Mouse (Mus musculus): ENCODE results near the gene Gm37240.

The Gm37240 gene

DNA sequence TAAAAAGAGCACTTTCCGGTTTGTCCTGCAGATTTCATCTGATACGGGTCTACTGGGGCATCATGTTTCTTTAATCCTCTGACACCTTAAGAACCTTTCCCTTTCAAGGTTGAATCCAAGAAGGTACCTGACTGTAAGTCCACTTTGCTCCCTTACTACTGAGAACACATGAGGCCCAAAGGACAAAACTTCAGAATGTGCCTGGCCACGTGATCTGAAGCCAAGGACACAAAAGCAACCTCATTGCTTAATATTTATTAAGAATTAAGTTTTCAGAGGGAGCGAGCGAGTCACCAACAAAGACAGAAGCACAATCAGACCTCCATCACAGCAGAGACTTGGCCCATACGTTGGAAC lies 1112.3 kb downstream of the Gm37240 start:
- no peak for ATAC-seq (ENCODE audit: low TSS enrichment)

DNA sequence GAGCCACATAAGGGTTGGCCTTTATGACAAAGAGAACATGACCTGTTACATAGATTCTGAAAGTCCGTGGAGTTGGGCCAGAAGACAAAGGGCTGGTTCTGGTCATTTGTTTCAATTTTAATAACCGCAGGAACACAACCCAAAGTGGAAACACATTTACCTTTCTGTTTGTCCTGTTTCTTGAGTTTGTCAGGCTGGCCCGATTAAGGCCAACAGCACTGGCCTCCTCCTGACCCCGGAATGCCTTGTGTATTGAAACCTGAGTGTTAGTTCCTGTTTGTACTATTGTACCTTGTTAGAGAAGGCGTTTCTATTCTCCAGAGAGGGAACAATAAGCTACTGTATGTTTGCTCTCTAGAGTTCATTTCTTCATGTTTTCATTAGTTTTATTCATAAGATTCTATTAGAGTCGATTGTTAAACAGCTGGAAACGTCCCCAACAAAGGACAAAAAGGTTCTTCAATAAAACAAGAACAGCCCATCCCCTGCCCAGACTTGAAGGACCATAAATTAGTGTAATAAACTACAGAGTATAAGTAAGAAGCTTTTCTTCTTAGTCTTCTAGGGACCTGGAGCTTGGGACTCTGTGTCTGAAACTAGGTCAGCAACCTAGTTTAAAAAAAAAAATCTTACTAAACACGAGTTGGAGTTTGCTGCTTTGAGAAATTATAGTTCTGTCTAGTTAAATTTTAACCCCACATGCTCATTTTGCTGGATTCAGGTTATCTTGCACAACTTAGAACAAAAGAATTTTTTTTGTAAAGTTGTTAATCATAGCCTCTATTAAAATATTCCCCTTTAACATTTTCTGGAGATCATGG lies 1112.9 kb downstream of the Gm37240 start:
- no peak for ATAC-seq (ENCODE audit: low TSS enrichment)

DNA sequence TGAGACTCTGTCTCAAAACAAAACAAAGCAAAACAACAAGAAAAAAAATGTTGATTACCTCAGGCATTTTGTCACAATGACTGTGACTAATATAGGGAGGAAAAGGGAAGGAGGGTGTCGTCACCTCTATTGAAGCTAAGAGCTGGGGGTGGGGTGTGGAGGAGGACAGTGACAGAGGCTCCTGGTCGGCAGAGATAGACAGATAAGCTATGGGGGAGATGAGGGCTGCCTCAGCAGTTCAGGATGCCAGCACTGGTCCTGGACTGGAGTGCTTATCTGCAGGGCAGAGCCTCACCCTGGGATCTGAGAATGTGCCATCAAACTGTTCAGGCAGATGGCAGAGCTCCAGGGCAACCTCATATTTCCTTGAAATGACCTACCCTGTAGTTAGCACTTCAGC lies 1115.3 kb downstream of the Gm37240 start:
- no peak for ATAC-seq (ENCODE audit: low TSS enrichment)

DNA sequence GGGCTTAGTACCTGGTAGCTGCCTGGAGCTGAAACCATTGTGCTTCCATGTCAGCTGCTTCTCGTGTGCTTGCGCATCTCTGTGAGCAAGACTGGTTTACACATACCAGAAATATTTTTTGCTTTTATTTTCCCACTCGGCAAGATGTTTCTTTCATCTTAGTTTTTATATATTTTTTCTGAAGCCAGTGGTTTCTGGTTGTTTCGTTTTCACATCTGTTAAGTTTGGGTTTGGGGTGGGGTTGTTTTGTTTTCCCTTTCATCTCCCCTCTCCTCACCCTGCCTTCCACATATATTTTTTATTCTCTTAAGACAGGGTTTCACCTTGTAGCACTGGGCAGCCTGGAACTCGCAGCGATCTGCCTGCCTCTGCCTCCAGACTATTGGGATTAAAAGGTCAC lies 1116.8 kb downstream of the Gm37240 start:
- no peak for ATAC-seq (ENCODE audit: low TSS enrichment)

DNA sequence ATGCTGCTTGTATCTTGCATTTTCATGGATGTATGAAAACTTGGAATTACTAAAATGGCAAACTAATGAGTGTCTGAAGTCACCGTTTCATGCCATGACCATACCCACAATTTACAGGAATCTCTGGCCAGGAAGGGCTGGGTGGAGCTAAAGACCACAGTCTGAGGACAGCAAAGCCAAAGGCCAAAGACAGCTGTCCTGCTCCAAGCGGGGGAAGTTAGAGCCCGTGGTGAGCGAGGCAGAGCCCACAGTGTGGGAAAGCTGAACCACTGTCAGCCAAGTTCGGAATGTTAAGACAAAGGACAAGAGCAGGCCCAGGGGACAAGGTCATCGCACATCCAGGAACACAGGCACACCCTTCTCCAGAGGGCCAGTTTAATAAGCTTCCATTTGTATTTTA lies 1117.9 kb downstream of the Gm37240 start:
- no peak for ATAC-seq (ENCODE audit: low TSS enrichment)

DNA sequence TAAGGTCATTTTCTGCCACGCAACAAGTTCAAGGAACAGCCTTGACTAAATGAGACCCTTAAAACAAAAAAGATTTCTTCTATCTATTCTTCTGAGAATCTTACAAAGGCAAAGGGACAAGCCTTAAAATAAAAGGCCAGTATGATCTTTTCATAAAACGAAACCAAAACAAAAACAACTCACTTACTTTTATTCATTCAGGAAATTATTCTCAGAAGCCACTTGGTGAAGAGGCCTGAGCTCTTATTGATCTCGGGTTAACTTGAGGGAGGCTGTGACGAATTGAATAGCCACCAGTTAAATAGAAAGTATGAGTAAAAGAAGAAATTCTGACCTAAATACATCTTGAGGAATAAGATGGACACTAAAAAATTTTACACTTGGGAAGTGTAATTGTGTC lies 1118.4 kb downstream of the Gm37240 start:
- no peak for ATAC-seq (ENCODE audit: low TSS enrichment)

DNA sequence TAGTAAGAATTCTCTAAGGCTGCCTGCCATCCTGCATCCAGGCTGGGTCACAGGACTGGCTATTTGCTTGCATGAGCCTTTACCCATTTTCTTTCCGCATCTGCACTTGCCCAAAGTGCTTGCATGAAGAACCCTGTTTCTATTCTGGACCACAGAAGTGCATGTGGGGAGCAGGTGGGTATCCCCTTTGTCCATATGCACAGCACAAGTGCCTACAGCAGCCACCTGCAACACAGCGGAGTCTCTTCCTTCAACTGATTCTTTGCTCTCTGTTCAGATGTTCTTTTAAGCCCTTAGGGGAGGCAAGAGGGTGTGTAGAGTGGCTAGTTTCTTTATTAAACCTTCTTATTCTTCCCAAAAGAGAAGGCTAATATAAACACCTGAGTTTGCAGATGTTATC lies 1133.5 kb downstream of the Gm37240 start:
- no peak for ATAC-seq (ENCODE audit: low TSS enrichment)

DNA sequence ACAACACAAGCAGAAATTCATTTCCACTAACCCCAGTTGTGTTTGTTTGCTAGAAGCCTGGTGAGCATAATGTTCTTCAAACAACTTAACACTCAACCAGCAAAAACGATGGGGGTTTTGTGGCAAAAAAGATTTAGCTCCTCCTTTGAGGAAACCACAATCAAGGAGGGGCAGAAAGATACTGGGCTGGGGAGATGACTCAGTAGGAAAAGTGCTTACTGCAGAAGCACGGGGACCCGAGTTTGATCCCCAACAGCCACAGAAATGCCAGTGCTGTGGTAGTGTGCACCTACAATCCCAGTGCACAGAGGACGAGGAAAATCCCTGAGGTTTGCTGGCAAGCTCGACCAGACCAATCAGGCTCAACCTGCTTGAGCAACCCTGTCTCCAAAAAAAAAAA lies 1138.1 kb downstream of the Gm37240 start:
- no peak for ATAC-seq (ENCODE audit: low TSS enrichment)

DNA sequence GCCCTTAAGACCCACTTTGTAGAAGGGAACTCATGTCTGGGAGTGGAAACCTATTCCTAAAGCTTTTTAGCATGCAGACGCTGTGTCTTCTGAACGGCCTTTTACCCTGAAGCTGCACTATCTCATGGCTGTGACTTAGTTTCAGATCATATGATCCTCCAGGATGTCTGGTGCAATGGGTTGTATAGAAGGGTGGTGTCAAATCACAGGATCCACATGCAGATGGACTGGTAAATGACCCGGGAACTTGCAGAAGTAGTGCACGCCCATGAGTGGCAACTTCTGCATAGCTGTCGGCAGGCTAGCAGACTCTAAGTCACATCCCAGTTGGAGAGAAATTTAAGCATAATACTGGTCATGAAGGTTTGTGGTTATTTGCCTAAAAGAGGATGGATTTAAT lies 1139.2 kb downstream of the Gm37240 start:
- ATAC-seq (ENCODE audit: low TSS enrichment), result no peak

DNA sequence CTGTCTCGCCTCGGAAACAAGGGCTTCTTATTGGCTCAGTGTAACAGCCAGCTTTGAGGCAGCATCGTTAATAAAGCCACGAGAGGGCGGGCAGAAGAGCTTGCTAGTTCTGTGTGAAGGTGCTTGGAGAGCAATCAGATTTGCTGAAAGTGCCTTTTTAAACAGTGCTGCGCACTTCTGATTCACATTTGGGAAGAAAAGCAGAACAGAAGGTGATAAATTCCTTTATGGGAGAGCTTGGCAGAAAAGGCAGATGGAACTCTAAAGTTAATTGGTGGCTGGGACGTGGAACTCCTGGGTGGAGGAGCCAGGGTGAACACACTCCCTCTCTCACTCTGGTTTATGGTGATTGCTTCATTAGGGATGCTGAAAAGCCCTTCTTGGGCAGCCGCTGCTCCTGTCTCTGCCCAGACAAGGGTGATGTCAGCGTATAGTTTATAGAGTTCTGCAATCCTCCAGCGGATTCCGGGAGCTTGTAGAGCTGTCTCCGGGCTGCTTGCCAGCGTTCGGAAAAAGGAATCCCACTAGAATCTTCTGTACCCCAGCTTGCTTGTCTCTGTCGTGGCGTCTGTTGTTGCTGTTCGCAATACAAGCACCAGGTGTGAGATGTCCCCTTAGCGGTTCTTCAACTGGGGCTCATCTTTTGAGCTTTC lies 1141.7 kb downstream of the Gm37240 start:
- ATAC-seq (ENCODE audit: low TSS enrichment), result peak; percentile 97

DNA sequence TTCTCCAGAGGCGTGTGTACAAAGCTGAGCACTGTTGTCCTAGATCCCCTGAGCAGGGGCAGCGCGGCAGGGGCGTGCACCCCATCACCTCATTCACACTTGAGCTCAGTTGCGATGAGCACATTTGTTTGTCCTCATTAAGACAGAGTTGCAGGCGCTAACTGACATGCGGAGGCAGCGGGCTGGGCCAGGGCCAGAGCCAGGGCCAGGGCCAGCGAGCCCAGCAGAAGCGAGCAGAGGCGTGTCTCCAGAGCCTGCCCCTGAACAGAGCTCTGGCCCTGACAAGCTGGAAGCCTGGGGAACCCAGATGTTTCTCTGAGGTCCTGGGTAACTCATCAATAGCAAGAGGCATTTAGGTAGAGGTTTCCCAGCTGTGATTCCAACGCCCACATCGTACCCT lies 1142.6 kb downstream of the Gm37240 start:
- no peak for ATAC-seq (ENCODE audit: low TSS enrichment)

DNA sequence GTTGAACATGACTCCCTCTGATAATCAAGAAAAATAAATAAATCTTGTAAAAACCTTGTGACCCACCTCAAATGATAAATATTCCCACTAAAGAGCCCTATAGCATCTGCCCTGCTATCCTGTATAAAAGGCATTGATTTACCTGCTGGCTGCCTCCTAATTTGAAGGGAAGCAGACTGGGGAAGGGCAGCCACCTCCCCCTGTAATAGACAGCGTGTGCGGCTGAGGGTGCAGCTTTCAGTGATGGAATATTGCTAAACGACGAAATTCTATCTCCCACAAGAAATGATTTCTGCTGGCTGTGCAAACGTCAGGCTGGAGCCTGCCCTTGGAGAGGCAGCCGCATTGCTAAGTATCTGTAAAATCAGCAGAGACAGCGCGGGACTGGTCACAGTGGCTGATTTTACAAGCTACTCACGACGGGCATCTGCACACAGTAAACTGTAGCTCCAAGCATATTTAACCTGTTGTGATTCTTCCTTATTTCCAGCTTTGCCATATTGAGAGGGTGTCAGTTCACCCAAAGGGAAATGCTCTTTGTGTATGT lies 1147.2 kb downstream of the Gm37240 start:
- ATAC-seq (ENCODE audit: low TSS enrichment), result no peak

DNA sequence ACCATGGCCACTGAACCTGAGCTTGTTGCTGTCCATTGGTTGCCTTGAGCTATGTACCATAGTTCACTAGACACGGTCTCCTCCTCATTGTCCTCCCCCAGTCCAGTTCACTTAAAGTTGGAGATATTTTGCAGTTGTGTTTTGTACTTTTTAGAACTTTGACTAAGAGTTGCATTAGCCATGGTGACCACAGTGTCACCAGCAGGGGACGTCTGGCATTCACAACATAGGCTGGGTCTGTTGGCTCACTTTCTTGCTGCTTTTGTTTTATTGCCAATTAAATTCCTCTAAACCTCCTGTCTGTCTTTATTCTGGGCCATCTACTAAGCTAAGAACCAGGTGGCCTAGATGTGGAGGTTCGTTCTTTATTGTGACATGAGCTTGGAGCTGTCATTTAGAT lies 1150.2 kb downstream of the Gm37240 start:
- no peak for ATAC-seq (ENCODE audit: low TSS enrichment)

DNA sequence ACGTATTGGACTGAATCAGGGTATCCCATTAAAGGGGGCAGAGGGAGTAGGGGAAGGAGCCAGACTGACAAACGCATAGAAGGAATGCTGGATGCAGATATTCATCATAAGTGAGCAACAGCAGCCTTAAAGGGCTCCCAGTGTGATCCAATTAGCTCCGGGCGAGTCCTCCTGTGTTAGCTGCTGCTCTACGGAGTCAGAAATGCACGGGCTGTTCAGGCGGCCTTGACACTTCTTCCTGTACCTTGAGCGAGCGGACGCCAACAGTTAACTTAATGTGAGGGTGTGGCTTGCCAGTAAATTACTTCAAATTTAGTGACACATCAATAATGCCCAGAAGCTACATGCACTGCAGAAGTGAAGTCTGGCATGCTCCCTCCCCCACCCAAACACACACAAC lies 1151.6 kb downstream of the Gm37240 start:
- no peak for ATAC-seq (ENCODE audit: low TSS enrichment)

DNA sequence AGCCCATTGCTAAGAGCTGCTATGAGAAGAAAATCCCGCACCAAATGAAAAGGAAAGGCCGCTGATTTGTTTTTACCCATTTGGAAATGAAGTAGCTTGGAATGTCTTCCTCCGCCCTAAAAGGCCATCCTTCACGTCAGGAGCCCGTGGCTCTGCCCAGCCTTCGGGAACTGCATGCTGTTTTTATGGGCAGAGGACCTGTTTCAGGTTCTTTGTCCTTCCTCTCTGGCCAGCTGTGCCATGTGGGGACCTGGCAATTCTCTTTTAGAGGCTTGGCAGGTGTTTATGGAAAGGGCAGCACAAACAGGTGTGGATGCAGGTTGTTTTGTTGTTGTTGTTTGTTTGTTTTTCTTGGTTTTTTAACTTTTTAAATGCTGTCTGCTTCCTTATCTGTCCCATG lies 1154.8 kb downstream of the Gm37240 start:
- no peak for ATAC-seq (ENCODE audit: low TSS enrichment)

DNA sequence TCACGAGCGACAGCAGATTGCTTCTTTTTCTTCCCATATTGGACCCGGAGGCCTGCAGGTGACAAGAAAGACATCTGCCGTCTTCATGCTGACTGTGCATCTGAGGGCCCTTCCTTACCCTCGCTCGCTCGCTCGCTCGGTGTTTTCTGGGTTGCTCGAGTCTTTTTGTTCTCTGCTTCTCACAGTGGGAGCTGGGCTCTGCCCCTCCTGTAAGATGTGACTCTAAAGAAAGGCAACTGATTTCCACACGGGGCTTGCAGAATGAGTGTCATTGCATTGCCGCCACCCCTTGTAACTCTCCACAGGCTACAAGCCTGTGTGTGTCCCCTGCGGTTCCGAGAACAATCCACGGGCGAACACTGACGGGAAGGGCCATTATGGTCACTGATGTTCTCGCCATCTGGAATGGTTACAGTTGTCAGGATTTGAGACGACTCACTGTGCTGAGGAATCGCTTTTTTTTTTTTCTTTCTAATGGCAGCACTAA lies 1155.3 kb downstream of the Gm37240 start:
- peak; percentile 70 for ATAC-seq (ENCODE audit: low TSS enrichment)

DNA sequence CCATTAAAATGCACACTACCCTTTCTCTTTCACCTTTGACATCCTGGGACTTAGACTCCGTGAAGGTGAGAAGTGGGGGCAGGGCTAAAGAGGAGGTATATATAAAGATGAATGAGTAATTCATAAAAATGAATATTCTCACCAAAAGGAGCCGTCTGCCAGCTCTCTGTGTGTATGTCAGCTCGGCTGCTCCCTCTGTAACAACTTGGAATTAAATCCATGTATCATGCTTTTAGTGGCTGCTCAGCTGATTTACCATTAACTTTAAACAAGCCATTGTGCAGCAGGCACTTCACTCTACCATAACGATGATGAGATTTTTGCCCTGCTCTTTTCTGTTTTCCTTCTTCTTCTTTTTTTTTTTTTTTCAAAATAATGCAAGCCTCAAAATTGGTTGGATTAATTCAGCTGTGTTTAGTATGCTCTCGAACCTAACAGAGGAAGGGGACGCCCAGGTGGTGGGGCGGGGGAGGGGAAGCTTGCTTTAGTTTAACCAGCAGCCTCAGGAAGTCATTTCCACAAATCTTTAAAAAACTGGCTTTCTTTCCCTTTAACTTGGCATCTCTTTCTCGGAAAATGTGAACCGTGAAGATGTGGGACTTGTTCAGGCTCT lies 1155.8 kb downstream of the Gm37240 start:
- peak; percentile 65 for ATAC-seq (ENCODE audit: low TSS enrichment)

DNA sequence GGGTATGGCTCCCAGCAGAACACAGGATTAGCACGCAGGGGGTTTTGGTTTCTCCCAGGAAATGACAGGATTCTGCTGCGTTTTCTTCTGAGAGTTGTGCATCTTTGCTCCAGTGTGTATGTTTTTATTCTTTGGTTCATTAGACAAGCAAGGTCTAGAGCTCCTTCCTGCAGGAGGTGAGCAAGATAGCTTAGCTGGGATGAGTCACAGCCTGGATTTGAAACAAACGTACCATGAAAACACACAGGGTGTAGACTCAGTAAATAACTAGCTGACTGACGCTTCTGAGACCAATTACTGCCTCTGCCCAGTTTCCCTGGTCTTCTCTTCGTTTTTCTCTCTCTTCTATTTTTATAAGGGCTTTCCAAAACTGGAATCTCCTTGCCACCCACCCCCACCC lies 1156.3 kb downstream of the Gm37240 start:
- peak; percentile 48 for ATAC-seq (ENCODE audit: low TSS enrichment)

DNA sequence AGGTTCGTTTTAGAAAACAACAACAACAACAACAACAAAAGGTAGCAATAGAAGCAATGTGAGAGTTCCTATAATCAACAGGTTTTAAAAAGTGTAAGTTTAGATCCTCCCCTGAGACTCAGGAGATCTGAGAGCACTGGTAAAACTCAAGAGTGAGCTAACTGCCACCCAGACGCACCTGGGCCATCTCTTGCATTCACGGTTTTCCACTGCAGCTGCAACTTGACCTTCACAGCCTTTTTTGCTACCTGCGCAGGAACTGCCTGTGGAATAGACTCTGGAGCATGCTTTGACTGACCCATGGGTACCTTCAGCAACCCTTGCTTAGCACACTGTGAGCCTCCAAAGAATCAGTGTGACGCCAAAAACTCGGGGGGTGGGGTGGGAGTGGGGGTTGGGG lies 1157.5 kb downstream of the Gm37240 start:
- ATAC-seq (ENCODE audit: low TSS enrichment), result no peak

DNA sequence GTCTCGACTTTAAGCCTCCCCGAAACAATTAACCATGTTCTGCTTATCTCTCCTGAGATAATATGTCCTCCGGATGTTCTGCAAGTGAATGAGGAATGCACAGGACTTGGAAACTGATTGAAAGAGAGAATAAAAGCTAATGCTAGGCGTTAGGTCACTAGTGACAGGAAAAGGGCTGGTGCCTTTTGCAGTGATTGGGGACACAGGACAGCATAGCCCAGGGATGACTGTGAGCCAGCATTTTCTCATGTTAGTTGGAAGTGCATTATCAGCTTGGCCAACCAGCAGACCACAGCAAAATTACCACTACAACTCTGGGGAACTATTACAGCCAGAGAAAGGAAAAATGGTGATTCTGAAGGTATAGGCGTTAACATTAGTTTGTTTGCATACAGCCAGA lies 1163.3 kb downstream of the Gm37240 start:
- no peak for ATAC-seq (ENCODE audit: low TSS enrichment)

DNA sequence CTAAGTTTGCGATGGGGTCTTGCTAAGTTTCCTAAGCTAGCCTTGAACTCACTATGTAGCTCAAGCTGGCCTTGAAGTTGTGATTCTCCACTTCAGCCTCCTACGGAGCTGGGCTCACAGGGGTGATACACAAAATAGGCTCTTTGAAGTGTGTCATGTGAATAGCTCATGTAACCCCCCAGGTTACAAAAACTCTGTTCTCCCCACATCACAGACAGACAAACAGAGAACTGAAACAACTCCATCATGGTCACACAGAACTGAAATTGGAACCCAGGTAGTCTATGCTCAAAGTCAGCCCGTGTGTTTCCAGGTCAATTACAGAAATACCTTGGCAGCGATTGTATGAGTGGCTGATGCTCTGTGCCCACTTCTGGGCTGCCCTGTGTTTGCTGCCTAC lies 1164.6 kb downstream of the Gm37240 start:
- no peak for ATAC-seq (ENCODE audit: low TSS enrichment)

DNA sequence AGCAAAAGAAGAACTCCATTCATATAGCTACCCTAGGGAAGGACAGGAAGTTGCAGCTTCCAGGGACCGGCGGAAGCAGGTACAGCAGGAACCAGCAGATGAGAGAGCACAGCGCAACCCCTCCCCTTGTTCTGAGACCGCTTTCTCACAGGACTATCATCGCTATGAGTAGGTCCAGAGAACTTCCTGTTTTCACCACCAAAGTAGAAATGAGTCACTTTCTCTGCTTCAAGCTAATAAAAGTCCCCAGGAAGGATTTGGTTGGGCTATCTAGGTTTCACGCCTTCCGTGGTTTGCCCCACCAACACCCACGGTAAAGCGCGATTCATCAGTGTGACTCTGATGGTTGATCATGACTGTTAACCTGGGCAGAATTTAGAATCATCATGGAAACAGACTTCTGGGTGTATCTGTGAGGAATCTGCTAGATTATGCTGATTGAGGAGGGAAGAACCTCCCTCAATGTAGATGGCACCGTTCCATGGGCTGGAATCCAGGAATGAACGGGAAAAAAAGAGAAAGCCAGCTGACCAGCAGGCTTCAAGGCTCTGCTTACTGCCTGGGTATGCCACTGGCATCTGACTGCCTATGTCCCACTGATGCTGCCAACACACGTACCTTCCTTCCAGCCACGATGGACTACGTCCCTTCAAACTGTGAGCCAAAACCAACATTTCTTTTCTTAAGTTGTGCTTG lies 1172.1 kb downstream of the Gm37240 start:
- ATAC-seq (ENCODE audit: low TSS enrichment), result no peak
